Mouse (Mus musculus): ENCODE results near the gene Pax6.

DNA sequence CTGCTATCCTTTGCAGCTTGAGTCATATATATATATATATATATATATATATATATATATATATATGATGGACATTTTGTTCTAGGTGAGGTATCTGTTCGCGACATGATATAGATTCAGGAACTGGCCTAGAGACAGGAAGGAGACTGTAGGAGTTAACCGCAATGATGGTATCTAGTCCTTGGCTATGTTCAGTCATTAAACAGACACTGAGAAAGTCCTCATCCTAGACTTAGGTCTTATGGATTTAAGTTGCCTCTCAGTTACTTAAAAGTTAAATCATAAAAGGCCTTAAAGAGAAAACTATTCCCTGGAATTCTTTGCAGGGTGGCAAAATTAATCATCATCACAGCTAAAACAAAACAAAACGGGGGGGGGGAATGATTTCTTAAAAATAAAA, 9.6 kb downstream of the Pax6 start:
- TF ChIP-seq CTCF (IDR thresholded peaks at IDR 0.05; ENCODE audit: low read depth, low read length) (no peak), GATA1 (IDR thresholded peaks at IDR 0.05; ENCODE audit: borderline replicate concordance, low read length) (no peak), TAL1 (conservative IDR thresholded peaks at IDR 0.05; ENCODE audit: low read depth, low read length) (no peak), POLR2AphosphoS5 (IDR thresholded peaks at IDR 0.05; ENCODE audit: insufficient replicate concordance, low read depth, low read length) (no peak)

Measured in G1E (cell line).